Mouse (Mus musculus) testis, adult 2 months (tissue): Measurements from ENCODE around the gene Hist1h3d.
"Not testable (repeated sequence)": the region's sequence is repeated elsewhere in the genome, so short reads cannot be mapped to it uniquely, and the experiment has no call there.

Experiments
- CTCF ChIP-seq: fragments of 200-500 bp; IDR thresholded peaks from 2 replicates; pipeline ENCODE4 v1.5.1; 2012; ENCODE audit warnings: low read depth, mild to moderate bottlenecking, inconsistent platforms, low read length, moderate library complexity; ENCODE audit not compliant: control insufficient read depth, insufficient read depth, insufficient replicate concordance
- POLR2A ChIP-seq: fragments of 200-500 bp; IDR thresholded peaks from 2 replicates; pipeline ENCODE4 v1.6.1; 2012; ENCODE audit warnings: low read depth, mild to moderate bottlenecking, inconsistent platforms, low read length, moderate library complexity; ENCODE audit not compliant: control insufficient read depth

GRCm38 (mm10) chr13:23573034-23573897 is 2.3 kb upstream of the Hist1h3d start:
- TF ChIP-seq CTCF, POLR2A: not testable (repeated sequence)
